Mouse (Mus musculus) frontal cortex, postnatal 10 days (tissue): Measurements from ENCODE around the gene Zfp786.
A peak's percentile ranks its signal among the peaks of the same experiment; 100 is the strongest.

ENCODE experiments used
- DNase-seq, 2 experiments: peaks; one replicate each; pipeline ENCODE4 v3.0.0; 2022; ENCODE audit warnings: low spot score in 2 of 2, mixed read lengths in 1 of 2

Zfp786 gene

DNA sequence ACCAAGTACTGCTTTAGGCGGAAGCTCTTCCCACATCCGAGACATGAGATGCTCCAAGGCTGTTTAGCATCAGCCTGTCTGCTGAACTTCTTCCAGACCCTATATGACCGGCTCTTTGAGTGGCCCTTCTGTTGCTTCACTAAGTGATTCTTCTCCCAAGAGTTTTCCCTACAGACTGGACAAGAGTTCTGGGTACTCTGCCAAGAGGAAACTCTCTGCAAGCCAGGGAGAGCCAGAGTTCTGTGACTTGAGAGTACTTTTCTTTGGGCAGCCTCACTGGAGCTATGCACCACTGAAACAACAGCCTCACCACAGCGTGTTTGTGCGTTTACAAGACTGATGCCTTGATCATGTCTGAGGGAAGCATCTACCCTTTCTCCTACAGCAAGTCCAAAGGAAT is 9.4 kb downstream of the Zfp786 start:
- DNase-seq, result no peak

DNA sequence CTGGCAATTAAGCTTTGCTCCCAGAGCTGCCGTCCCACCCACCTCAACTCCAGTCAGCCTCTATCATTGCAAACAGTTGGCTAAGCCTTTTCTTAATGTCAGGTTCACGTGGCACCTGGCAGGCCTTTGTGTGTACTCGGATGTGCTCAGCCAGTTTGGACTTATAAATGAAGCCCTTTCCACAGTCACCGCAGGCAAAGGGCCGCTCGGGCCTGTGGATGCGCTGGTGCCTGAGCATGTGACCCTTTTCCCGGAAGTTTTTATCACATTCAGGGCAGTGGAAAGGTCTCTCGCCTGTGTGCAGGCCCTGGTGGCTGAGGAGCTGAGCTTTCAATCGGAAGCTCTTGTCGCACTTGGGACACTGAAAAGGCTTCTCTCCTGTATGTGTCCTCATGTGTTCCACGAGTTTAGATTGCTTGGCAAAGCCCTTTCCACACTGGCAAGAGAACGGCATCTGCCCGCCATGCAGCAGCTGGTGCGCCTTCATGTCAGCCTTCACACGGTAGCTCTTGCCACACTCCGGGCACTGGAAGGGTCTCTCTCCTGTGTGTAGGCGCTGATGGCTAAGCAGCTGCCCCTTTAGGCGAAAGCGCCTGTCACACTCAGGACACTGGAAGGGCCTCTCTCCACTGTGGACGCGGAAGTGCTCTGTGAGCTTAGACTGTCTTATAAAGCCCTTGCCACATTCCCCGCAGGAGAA is 10.9 kb downstream of the Zfp786 start:
- DNase-seq, result no peak

DNA sequence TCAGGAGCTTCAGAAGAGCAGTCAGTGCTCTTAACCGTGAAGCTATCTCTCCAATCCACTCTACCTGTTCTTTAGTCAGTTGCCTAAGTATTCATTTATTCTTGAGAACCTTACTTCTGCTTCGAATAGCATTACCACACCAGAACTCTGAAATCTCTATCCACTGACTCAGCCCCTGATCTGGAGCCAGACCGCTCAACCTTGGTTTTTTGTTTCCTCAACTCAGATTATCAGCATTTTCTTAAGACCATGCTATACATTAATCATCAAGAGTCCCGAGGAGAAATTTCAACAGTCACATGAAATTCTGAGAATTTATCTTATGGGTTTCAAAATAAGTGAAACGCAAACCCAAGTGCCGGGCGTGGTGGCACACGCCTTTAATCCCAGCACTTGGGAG is 11.9 kb downstream of the Zfp786 start:
- DNase-seq, result no peak

DNA sequence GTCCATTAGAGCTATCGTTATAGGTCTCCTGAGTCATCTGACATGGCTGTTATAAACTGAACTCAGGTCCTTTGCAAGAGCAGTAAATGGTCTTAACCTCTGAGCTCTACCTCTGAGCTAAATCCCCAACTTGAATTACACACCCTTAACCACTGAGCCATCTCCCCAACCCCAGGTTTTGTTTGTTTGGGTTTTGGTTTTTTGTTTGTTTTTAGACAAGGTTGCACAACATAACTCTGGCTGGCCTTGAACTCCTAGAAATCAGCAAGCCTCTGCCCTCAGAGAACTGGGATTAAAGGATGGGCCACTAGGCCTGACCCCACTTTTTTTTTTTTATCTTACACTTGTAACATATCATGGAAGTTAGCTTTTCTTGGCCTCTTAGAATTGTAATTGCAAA is 14.5 kb downstream of the Zfp786 start:
- no peak for DNase-seq

DNA sequence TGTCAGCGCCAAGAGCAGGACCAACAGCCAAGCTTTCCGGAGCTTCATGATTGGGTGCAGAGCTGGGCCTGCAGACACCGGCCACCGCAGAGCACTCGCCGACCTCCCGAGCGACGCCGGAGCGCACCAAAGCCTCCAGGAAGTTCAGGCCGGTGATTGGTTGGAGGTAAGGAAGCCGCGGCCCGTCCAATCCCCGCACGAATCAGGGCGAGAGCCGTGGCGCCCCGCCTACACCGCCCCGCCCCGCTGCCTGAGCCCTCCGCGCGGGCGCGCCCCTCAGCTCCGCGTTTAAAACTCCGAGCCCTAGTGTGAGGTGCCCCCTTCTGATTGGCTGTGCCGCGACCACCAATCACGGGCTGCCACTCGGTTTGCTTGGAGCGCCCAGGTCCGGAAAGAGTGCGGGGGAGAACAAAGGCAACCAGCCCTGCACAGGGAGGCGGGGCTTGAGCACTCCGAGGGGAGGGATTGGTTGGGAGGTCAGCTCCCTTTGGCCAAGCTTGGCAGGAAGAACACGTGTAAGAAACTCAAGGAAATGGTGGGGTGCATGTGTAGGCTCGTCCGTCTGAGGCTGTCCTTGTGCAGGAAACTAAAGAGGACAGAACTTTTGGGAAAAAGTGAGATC is 17.3 kb downstream of the Zfp786 start, which contains the start of gene Pdia4:
Pdia4 (minus strand) TSS at position 174 of the 622 bp plus-strand sequence.
- peak; percentile 97 for DNase-seq

DNA sequence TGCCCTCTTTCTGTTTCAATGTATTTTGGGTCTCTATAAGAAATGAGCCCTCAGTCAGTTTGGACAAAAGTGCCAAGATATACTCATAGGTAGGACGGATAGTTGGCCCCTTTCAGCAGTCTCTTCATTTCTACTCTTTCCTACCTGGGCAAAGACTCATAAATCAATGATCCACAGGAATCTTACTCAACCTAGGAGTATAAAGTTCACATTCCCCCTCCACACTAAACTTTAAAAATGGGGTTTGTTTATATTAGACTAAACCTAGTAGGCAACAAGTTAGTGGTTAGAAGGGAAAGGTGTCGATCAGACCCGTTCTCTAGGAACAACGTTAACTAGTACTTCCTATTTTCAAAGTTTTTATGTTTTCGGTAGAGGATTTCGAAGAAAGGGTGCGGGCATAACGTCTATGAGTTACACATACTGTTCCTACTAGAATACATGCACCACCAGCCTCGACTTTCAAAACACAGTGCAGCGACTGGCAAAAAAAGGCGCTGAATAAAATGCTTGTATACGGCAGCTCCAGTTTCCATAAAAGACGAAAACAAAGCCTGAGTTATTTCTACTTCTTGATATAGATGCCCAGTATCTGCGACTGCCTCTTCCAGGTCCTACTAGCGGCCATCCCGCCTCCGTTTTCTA is 18.3 kb downstream of the Zfp786 start:
- DNase-seq, result no peak

DNA sequence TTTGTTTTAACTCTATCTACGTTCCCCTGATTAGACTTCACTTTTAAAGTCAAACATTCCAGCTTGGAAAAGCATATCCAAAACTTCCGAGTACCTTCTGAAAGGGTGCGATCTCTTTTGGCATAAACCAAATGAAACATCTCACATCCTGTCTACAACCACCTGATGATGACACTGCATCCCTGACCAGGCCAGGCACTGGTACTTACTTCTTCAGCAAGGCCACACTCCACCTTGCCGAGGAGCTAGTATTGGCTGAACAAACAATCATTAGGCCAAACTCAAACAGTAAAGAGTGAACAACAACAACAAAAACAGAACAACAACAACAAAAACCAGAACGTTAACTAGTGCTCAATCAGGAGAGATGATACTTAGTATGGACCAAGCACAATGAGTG is 19.3 kb downstream of the Zfp786 start:
- DNase-seq, result no peak

DNA sequence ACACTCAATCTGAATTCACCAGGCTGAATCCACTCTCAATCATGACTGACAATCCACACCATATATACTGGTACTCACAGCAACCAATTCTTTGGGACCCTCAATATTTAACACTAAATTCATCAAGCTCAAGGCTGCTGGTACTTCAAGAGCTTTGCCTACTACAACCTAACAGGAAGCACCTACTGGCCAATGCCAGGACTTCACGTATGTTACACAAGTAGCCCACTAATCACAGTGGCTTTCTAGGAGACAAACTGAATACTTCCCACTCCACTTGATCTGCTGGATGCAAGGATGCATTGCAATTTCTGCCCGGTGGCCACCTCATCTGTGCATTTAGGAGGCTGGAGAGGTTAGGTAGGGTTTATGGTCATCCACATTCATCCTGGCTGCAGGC is 20.5 kb downstream of the Zfp786 start:
- DNase-seq, result no peak

DNA sequence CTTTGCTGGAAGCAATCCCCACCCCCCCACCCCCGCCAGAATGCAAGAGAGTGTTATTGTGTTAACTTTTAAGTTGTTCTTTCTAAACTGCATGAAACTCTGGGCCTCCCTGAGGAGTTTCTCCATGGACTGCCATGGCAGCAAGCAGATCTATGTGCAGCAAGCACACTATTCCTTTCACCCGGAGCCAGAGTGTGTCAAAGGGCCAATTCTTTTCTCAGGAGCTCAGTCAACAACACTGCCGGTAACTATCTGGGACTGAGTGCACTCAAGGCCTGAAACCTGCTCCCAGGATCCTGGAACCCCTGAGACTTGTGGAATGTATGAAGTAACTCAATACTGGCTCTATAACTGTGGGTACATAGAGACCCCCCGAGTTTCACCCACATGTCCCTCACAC is 21.6 kb downstream of the Zfp786 start:
- DNase-seq, result no peak

DNA sequence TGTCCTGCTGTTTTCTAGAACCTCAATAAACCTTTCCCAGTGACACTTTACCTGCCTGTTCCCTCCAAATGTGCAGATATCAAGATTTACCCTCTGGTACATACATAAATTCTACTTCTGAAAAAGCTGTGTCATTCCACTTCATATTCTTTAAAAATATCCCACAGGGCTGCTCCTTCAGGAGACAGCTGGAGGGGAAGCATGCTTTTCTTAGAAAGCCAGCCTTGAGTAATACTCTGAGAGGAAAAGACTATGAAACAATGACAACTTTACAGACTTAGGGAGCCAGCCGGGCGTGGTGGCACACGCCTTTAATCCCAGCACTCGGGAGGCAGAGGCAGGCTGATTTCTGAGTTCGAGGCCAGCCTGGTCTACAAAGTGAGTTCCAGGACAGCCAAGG is 22.1 kb downstream of the Zfp786 start:
- DNase-seq, result no peak

DNA sequence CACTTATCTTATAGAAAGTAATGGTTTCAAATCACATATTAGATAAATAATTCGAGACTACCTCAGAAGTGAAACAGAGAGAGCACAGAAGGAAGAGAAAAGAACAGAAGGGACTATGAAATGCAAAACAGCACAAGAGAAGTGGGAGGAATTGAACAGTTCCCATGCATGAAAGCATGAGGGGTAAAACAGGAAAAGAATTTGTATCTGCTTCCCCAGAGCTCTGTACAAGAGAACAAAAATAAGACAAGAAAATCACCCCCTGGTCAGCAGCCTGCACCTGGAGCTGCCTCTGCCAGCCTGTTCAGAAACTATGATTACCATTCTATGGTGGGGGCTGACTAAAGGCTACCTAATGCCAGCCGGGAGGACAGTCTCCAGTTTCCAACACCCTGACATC is 23.2 kb downstream of the Zfp786 start:
- DNase-seq, result no peak

DNA sequence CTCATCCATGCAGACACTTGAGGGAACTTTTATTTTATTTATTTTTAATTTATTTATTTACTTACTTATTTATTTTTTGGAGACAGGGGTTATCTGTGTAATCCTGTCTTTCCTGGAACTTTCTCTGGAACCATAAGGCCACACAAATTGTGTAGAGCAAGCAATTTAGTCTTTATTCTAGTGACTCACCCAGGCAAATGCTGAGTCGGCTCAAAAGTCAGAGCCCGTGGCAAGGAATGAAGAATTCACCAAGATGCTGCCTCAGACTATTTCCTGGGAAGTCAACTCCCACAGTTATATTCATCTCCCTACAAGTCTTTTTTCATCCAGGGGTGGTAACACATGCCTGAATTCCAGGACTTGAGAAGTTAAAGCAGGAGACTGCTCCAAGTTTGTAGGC is 25.1 kb downstream of the Zfp786 start:
- DNase-seq, result no peak

DNA sequence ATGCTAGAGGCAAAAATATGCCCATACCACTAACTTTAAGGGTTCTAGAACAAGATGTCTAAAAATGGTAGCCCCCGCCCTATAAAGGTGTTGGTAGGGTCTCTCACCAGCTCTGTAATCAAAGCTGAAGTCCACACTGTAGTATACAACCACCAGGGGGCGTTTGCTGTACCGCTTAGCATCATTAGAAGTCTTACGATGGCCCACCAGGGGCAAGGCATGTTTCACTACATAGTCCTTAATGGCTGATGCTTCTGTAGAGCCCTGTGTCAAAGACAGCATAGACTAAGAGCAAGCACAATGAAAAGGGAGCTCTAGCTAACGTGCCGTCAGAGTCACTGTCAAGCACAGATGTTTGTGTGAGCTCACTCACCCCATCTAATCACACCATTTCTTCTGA is 31.6 kb downstream of the Zfp786 start:
- peak in 1 of 2 experiments; percentile 31 for DNase-seq

DNA sequence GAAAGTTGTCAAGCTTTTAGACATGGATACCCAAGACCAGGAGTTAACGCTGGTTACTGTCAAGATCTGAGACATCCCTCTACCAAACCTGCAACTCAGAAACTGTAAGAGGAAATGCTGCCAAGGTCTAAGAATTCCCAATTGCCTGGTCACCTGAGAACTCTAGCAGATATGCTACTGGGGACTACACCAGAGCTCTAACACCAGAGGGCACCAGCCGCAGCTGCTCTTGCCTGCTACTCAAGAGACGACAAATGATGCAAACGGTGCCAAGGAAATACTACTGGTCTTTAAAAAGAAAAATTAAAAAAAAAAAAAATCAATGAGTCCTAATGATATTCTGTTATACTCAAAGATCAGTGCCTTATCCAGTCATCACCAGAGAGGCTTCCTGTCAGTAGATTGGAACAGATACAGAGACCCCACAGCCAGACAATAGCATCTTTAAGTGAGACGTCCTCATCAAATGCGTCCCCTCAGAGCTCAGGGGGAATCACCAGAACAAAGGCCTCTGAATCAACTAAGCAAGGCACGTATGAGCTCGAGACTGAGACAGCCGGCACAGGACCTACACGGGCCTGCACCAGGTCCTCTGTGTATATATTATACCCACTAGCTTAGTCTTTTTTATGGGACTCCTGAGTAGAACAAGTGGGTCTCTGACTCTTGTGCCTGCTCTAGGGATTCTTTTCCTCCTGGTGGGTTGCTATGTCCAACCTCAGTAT is 36.4 kb downstream of the Zfp786 start:
- no peak for DNase-seq

DNA sequence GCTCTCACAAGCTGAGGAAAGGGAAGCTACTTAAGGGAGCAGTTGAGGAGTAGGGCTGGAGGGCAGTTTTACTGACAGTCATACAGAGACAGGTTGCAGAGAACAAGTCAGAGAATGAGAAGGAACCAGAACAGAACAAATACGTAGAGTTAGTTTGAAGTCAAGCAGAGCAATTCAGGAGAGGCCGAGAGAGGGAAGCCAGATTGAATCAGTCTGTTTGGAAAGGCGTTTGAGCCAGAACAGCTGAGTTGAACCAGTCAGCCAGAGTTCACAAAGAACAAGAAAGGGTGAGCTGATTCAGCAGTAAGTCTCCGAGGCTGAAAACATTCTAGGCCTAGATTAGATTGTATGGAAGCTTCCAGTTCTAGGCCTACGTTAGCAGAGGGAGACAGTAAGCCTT is 37.4 kb downstream of the Zfp786 start:
- no peak for DNase-seq

DNA sequence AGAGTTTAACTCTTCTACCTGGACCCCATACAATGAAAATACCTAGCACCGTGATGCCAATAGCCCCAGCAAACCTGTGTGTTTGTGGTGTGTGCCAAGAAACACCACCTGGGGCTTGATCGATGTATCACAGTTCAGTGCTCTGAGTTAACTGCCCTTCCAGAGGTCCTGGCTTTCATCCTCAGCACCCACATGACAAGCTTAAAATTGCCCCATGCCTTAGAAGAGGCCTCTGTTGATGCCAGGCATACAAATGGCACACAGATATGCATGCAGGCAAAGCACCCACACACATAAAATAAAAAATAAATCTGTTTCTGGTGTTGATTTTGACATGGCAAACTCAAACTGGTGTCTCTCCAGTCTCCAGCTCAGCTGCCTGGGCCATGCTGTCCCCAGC is 38.1 kb downstream of the Zfp786 start:
- DNase-seq, result no peak

DNA sequence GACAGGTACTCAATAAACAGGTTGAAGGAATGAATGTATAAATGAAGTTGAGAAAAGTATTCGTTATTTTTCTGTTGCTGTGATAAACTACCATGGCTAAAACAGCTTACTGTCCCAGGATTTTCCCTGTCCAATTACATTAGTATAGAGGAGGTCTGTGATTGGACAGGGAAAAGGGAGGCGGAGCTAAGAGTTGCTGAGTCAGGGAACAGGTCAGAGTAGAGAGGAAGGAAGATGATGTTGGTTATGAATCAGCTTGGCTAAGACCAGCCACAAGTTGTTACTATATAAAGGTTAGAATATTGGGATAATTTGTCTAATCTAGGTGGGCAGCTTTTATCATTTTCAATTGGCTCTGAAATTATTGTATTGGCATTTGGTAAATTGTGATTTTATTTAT is 39.9 kb downstream of the Zfp786 start:
- no peak for DNase-seq

DNA sequence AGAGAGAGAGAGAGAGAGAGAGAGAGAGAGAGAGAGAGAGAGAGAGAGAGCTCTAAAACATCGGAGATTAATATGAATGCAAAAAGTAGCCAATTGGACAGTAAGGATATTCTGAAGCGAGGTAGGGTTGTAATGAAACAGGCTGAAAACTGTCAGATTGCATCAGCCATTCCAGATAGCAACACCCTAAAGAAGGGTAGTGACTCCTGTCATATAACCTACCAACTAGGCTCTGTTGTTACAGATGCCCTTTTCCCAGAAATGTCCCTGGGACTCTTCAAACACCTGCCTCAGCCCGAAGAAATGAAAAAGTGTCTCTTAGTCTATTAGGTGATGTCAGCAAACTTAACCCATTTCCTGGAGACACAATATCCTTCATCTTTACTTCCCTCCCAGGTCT is 41.8 kb downstream of the Zfp786 start:
- DNase-seq, result no peak

DNA sequence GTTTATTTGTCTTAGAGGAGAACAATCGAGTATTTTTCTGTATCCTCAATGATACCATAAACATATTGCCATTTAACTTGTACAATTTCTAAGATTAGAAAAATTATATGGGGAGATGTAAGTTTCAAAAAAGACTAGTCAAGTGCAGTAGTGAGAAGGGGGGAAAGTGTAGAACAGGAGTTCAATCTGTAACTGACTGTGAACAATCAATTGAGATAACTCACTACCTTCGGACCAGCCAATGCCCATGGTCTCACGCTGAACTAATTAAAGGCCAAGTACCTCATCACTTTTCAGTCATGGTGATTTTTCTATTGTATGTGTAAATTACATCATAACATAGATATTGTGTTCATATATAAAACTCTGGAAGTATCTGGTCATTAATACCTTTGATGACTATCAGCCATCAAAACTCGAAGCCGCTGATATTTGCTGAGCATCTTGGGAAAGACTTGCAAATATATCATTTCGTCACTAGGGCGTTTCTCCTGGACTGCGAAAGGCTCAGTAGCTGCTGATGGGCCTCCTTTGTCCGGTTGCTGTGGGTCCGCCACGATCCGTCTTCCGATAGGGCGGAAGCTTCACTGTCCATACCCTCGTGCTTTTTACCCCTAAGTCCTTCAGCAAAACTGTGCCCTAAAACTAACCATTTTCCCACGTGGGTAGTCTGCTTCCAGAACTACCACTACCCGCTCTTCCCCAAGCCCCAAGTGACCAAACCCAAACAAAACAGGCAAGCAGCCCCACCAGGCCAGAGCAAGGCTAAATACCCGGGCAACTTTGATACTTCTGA is 42.5 kb downstream of the Zfp786 start:
- DNase-seq, result peak; percentile 78 to 79

DNA sequence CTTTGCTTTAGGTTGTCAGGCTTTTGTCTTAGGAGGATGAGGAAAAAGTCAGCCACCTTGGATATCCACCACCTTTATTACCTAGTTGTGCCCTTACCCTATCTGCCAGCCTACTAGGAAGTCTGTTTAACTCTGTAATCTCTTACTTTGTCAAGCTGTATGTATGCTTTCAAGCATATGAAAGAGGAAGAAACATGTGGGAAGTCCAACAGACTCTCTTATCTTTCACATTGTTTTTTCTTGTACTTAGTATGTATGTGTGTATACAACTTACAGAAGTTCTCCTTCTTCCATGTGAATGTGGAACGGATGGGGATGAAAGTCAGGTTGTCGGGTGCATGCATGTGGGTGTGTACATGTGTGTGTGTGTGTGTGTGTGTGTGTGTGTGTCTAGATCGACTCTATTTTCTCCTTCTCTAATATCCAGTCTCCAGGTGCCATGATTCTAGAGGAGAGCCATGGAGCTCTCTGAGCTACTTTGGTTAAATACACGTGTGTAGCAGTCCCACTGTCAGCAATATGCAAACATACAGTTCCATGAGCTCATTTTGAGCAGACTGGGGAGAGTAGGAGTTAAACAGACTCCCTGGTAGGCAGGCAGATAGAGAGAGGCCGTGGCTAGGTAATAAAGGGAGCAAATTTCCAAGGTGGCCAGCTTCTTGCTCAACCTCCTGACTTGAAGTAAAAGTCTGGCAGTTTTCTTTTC is 45.8 kb downstream of the Zfp786 start:
- no peak for DNase-seq
